Mouse (Mus musculus): ENCODE results near the gene Kdsr. TPM values are rescaled to one million over a fixed set of nuclear protein-coding genes. Genes with fewer than 3 reads are reported as not detected.

Kdsr gene
- total and polyA plus RNA-seq, 3 experiments, result 15.1 to 20.3 TPM; not detected in 1

DNA sequence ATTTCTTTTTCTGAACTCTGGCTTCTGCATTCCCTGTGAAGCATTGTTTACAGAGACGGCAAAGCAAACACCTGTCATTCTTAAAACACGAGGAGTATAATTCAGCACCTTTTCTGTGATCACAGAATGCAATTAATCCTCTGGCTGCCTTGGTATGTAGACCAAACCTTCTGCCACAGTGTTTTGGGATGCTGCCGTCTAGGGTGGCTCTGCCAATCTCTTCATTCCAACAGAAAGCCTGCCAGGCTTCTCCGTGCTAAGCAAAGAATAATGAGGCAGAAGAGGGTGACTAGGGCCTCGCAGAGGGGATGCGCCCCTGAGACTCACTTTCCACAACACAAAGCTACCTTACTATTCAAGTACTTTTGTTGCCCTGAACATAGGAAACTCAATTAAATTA lies 68.6 kb downstream of the Kdsr start:
- Histone ChIP-seq H3K9ac (ENCODE audit: control insufficient read depth, low read depth, low read length, poor library complexity, severe bottlenecking) (no peak overlapping the region), H3K27me3 (ENCODE audit: control insufficient read depth in 1 of 2, insufficient read depth in 2 of 2, low read length in 2 of 2) (no peaks in the 10 kb centered on the region), H3K4me3 (ENCODE audit: control insufficient read depth in 1 of 2, insufficient read depth in 1 of 2, low read depth in 2 of 2, low read length in 2 of 2) (no peak overlapping the region), H3K36me3 (ENCODE audit: control insufficient read depth in 1 of 2, insufficient read depth in 2 of 2, low read length in 2 of 2) (peaks cover 2 to 37% of the 10 kb centered on the region in 2 experiments; a peak in 2 of 4 replicates), H3K79me2 (ENCODE audit: control insufficient read depth, insufficient read depth, low read length, poor library complexity) (peaks cover 58% of the 10 kb centered on the region), H3K9me3 (replicated peaks; ENCODE audit: insufficient read depth, low read length) (no peaks in the 10 kb centered on the region), H3K27ac (ENCODE audit: control insufficient read depth, low read depth, low read length) (no peak overlapping the region), H3K4me1 (ENCODE audit: control insufficient read depth in 1 of 2, insufficient read depth in 2 of 2, low read length in 2 of 2) (peaks cover 17 to 29% of the 10 kb centered on the region in 2 experiments)
- DNase-seq (ENCODE audit: low read depth, low spot score), result no peak
- no peak for TF ChIP-seq NELFE (IDR thresholded peaks at IDR 0.05; ENCODE audit: low read depth, low read length)
- TF ChIP-seq CTCF (IDR thresholded peaks at IDR 0.05 in 2 of 3, conservative IDR thresholded peaks at IDR 0.05 in 1 of 3; ENCODE audit: control insufficient read depth in 1 of 3, insufficient read depth in 1 of 3, low read depth in 2 of 3, low read length in 3 of 3, poor library complexity in 1 of 3, severe bottlenecking in 1 of 3), result no peak
- no peak for TF ChIP-seq GABPA (IDR thresholded peaks at IDR 0.05; ENCODE audit: low read depth, low read length)
- no peak for TF ChIP-seq NRF1 (IDR thresholded peaks at IDR 0.05; ENCODE audit: insufficient read depth, low read depth, low read length, poor library complexity, severe bottlenecking)
- no peak for TF ChIP-seq ZC3H11A (IDR thresholded peaks at IDR 0.05; ENCODE audit: low read depth, low read length)
- no peak for TF ChIP-seq MXI1 (IDR thresholded peaks at IDR 0.05; ENCODE audit: low read depth, low read length)
- no peak for TF ChIP-seq POLR2A (IDR thresholded peaks at IDR 0.05; ENCODE audit: control insufficient read depth in 1 of 2, insufficient read depth in 1 of 2, low read depth in 1 of 2, low read length in 2 of 2, poor library complexity in 1 of 2)
- TF ChIP-seq KAT2A (conservative IDR thresholded peaks at IDR 0.05; ENCODE audit: low read depth, low read length), result no peak
- no peak for TF ChIP-seq ZNF384 (IDR thresholded peaks at IDR 0.05; ENCODE audit: low read depth, low read length)

DNA sequence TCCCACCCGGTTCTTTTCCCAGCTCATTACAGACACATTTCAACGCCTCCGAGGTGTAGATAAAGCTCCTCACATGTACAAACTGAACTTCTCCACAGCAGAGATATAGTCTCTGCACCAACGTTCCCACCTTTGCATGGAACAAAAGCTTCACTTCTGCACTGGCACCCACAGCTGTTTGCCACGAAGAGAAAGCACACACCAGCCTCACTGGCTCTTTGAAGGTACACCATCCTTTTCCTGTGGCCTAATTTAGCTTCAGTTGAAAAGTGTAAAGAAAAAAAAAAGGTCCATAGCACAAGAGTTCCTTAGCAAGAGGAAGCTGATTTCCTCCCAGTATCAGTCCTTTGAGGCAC lies 71.4 kb downstream of the Kdsr start:
- H3K4me3 ChIP-seq (ENCODE audit: control insufficient read depth in 1 of 2, insufficient read depth in 1 of 2, low read depth in 2 of 2, low read length in 2 of 2), result peak overlapping the region in 1 of 2 experiments; percentile 23; a peak in 3 of 4 replicates
- H3K27ac ChIP-seq (ENCODE audit: control insufficient read depth, low read depth, low read length), result peak overlapping the region; percentile 42
- H3K79me2 ChIP-seq (ENCODE audit: control insufficient read depth, insufficient read depth, low read length, poor library complexity), result peaks cover 50% of the 10 kb centered on the region
- H3K36me3 ChIP-seq (ENCODE audit: control insufficient read depth in 1 of 2, insufficient read depth in 2 of 2, low read length in 2 of 2), result peaks cover 2 to 40% of the 10 kb centered on the region in 2 experiments; a peak in 2 of 4 replicates
- H3K4me1 ChIP-seq (ENCODE audit: control insufficient read depth in 1 of 2, insufficient read depth in 2 of 2, low read length in 2 of 2), result peaks cover 16 to 26% of the 10 kb centered on the region in 2 experiments
- no peaks in the 10 kb centered on the region for H3K9me3 ChIP-seq (replicated peaks; ENCODE audit: insufficient read depth, low read length)
- H3K9ac ChIP-seq (ENCODE audit: control insufficient read depth, low read depth, low read length, poor library complexity, severe bottlenecking), result peak overlapping the region; percentile 32; the same call in 1 of the 2 replicates
- no peaks in the 10 kb centered on the region for H3K27me3 ChIP-seq (ENCODE audit: control insufficient read depth in 1 of 2, insufficient read depth in 2 of 2, low read length in 2 of 2)
- peak; percentile 49 for DNase-seq (ENCODE audit: low read depth, low spot score)
- TF ChIP-seq NELFE (IDR thresholded peaks at IDR 0.05; ENCODE audit: low read depth, low read length), result no peak
- TF ChIP-seq TCF12 (IDR thresholded peaks at IDR 0.05; ENCODE audit: low read depth, low read length), result no peak
- no peak for TF ChIP-seq MAZ (IDR thresholded peaks at IDR 0.05; ENCODE audit: low read depth, low read length)
- no peak for TF ChIP-seq UBTF (IDR thresholded peaks at IDR 0.05; ENCODE audit: borderline replicate concordance, insufficient read depth, low read depth, low read length)
- TF ChIP-seq BHLHE40 (IDR thresholded peaks at IDR 0.05; ENCODE audit: borderline replicate concordance, low read depth, low read length), result 0 out of 2 replicates have a peak, but pooled peaks have one; percentile 9
- TF ChIP-seq ZMIZ1 (IDR thresholded peaks at IDR 0.05; ENCODE audit: low read depth, low read length), result no peak
- TF ChIP-seq MAFK (IDR thresholded peaks at IDR 0.05; ENCODE audit: borderline replicate concordance, low read depth, low read length), result no peak
- TF ChIP-seq NRF1 (IDR thresholded peaks at IDR 0.05; ENCODE audit: insufficient read depth, low read depth, low read length, poor library complexity, severe bottlenecking), result no peak
- TF ChIP-seq ZKSCAN1 (IDR thresholded peaks at IDR 0.05; ENCODE audit: low read depth, low read length), result no peak
- no peak for TF ChIP-seq MYB (IDR thresholded peaks at IDR 0.05; ENCODE audit: low read depth, low read length)
- TF ChIP-seq EP300 (IDR thresholded peaks at IDR 0.05; ENCODE audit: low read depth in 1 of 2, low read length in 2 of 2), result peak; percentile 6 to 60; a peak in 2 of 4 replicates
- TF ChIP-seq E2F4 (IDR thresholded peaks at IDR 0.05; ENCODE audit: borderline replicate concordance, low read depth, low read length), result no peak
- TF ChIP-seq SMC3 (IDR thresholded peaks at IDR 0.05; ENCODE audit: low read depth, low read length), result no peak
- TF ChIP-seq CHD2 (IDR thresholded peaks at IDR 0.05; ENCODE audit: low read length), result no peak
- TF ChIP-seq MXI1 (IDR thresholded peaks at IDR 0.05; ENCODE audit: low read depth, low read length), result no peak
- TF ChIP-seq CHD1 (IDR thresholded peaks at IDR 0.05; ENCODE audit: low read depth, low read length), result no peak
- TF ChIP-seq POLR2A (IDR thresholded peaks at IDR 0.05; ENCODE audit: control insufficient read depth in 1 of 2, insufficient read depth in 1 of 2, low read depth in 1 of 2, low read length in 2 of 2, poor library complexity in 1 of 2), result no peak
- peak; percentile 30; the same call in 1 of the 2 replicates for TF ChIP-seq RCOR1 (IDR thresholded peaks at IDR 0.05; ENCODE audit: low read depth, low read length)
- 0 out of 2 replicates have a peak, but pooled peaks have one; percentile 23 for TF ChIP-seq ETS1 (IDR thresholded peaks at IDR 0.05; ENCODE audit: low read depth, low read length)
- TF ChIP-seq KAT2A (conservative IDR thresholded peaks at IDR 0.05; ENCODE audit: low read depth, low read length), result no peak
- no peak for TF ChIP-seq TBP (IDR thresholded peaks at IDR 0.05; ENCODE audit: low read depth, low read length)
- TF ChIP-seq USF1 (IDR thresholded peaks at IDR 0.05; ENCODE audit: low read depth, low read length), result no peak
- no peak for TF ChIP-seq MYC (IDR thresholded peaks at IDR 0.05; ENCODE audit: low read depth, low read length)
- TF ChIP-seq ZNF384 (IDR thresholded peaks at IDR 0.05; ENCODE audit: low read depth, low read length), result peak; percentile 79
- no peak for TF ChIP-seq ELF1 (IDR thresholded peaks at IDR 0.05; ENCODE audit: low read depth, low read length)
- TF ChIP-seq POLR2AphosphoS2 (IDR thresholded peaks at IDR 0.05; ENCODE audit: low read length), result no peak
- TF ChIP-seq MAX (IDR thresholded peaks at IDR 0.05; ENCODE audit: low read length), result 0 out of 2 replicates have a peak, but pooled peaks have one; percentile 22
- 0 out of 2 replicates have a peak, but pooled peaks have one; percentile 24 for TF ChIP-seq SIN3A (IDR thresholded peaks at IDR 0.05; ENCODE audit: low read length)

Measured in MEL (cell line).